Mouse (Mus musculus): ENCODE results near the gene Atp6ap1.

DNA sequence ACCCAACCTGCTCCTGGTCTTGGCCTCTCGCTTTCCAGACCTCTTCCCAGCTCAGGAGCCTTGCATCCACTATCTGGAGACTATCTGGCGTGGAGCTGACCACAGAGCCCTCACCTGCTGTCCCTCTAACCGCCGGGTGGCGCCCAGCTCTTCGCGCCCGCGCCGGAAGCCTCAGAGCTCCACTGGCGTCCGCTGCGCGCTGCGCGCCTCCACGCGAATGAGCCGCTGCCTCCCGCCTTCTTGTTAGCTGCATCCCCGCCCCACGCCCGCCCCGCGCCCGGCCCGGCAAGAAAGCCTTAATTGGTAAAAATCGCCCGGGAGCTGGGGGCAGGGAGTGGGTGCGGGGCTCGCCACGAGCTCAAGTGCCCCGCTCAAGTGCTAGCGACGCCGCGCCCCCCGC is 47.3 kb upstream of the Atp6ap1 start, which contains the start of gene Flna:
- no peak for TF ChIP-seq CTCF (IDR thresholded peaks at IDR 0.05; ENCODE audit: extremely low read depth, insufficient read length, insufficient replicate concordance, low read depth, low read length)
- 0 out of 2 replicates have a peak, but pooled peaks have one; percentile 41 for TF ChIP-seq POLR2A (IDR thresholded peaks at IDR 0.05; ENCODE audit: low read depth, low read length)

All from small intestine, adult 2 months (tissue).